Mouse (Mus musculus) hindbrain, embryonic 11.5 days (tissue): ENCODE data around the gene Bcl2. TPM values are rescaled to one million over a fixed set of nuclear protein-coding genes. Genes with fewer than 3 reads are reported as not detected.

Experiments used
- ATAC-seq: fragments of 200-750 bp; cut with Nextera tagmentation; 2 replicates; pipeline ENCODE4 v1.8.0; 2017; ENCODE audit warnings: mild to moderate bottlenecking, moderate TSS enrichment, moderate library complexity; ENCODE audit not compliant: low FRiP score
- DNase-seq: peaks from one replicate; pipeline ENCODE4 v3.0.0-alpha.2; 2015; ENCODE audit warnings: low spot score
- H3K27ac ChIP-seq: fragments of 300-500 bp; sonication (generic); 2 replicates; pipeline ENCODE4 v1.5.1; 2014; ENCODE audit warnings: mild to moderate bottlenecking, low read depth, low read length
- H3K27me3 ChIP-seq: fragments of 300-500 bp; sonication (generic); 2 replicates; pipeline ENCODE4 v1.6.1; 2014; ENCODE audit warnings: mild to moderate bottlenecking, low read length, moderate library complexity, mixed read lengths; ENCODE audit not compliant: control insufficient read depth, insufficient read depth
- H3K36me3 ChIP-seq: fragments of 300-500 bp; sonication (generic); 2 replicates; pipeline ENCODE4 v1.6.1; 2014; ENCODE audit warnings: mild to moderate bottlenecking, low read length, moderate library complexity, mixed read lengths; ENCODE audit not compliant: control insufficient read depth, insufficient read depth
- H3K4me1 ChIP-seq: fragments of 300-500 bp; sonication (generic); replicated peaks from 2 replicates; pipeline ENCODE4 v1.6.1; 2014; ENCODE audit warnings: low read length, mixed read lengths; ENCODE audit not compliant: control insufficient read depth, insufficient read depth
- H3K4me2 ChIP-seq: fragments of 300-500 bp; sonication (generic); replicated peaks from 2 replicates; pipeline ENCODE4 v1.6.1; 2014; ENCODE audit warnings: mild to moderate bottlenecking, low read depth, low read length
- H3K4me3 ChIP-seq: fragments of 300-500 bp; sonication (generic); 2 replicates; pipeline ENCODE4 v1.5.1; 2014; ENCODE audit warnings: low read depth, low read length
- H3K9ac ChIP-seq: fragments of 300-500 bp; sonication (generic); 2 replicates; pipeline ENCODE4 v1.6.1; 2014; ENCODE audit warnings: low read depth, low read length
- H3K9me3 ChIP-seq: fragments of 300-500 bp; sonication (generic); 2 replicates; pipeline ENCODE4 v1.6.1; 2016; ENCODE audit warnings: low read length; ENCODE audit not compliant: control insufficient read depth
- WGBS: fragments of 180-500 bp; shearing (Covaris S2); extraction: QIAGEN DNeasy Blood & Tissue Kit; methylation state at CpG from one replicate; pipeline ENCODE4 v1.1.7; 2014; 5-methylcytosine and 5-hydroxymethylcytosine counted together
- polyA plus RNA-seq: library from polyadenylated mRNA; unstranded; fragments of >200 nt; fragmentation: Nextera tagmentation; extraction: Ambion mirVana; gene quantifications from 2 replicates; pipeline ENCODE4 v1.2.1, GENCODE M21; 2014

Gene Bcl2
- polyA plus RNA-seq, 1 experiment from 2014 or later, result 6.9 TPM

DNA sequence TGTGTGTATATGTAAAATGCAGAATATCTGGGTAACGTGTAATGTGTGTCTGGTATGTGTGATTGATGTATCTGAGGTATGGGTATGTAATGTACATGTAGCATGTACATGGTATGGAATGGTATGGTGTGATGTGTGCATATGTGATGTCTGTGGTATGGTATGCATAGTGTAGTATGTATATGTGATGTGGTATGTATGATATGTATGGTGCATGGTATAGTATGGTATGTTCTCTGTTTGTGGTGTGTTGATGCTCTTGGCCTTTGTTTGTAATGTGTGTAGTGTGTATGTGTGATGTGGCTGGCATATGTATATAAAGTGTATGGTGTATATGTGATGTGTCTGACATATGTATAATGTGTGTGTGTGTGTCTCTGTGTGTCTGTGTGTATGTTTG lies 206.5 kb downstream of the Bcl2 start:
- 74% methylated on average over 1 of the region's 1 CpGs for whole genome bisulfite sequencing

DNA sequence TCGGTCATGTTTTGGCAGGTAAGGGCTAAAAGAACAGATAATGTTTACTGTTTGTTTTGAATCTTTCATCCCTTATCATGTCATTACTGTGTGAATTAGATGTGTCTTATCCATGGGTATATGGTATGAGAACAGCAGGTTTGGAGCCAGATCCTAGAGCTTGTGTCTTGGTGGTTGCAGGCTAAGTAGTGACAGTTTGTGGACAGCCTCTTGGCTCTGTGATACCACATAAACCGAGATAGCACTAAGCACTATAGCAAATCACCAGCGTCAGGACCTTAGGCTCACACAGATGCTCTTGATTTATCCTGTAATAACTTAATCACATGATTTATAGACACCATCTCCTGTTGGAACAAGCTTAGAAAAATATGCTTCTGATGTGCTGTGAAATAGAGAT lies 210.2 kb downstream of the Bcl2 start:
- Histone ChIP-seq H3K9me3 (no peaks in the 10 kb centered on the region), H3K4me3 (no peak overlapping the region), H3K27ac (no peak overlapping the region), H3K36me3 (no peaks in the 10 kb centered on the region), H3K4me2 (no peak overlapping the region), H3K4me1 (no peaks in the 10 kb centered on the region), H3K27me3 (no peaks in the 10 kb centered on the region), H3K9ac (no peak overlapping the region)
- 93% methylated on average over 3 of the region's 3 CpGs for WGBS
- DNase-seq, result no peak
- ATAC-seq, result no peak

More for the DNA sequence above, 206.5 kb downstream of the Bcl2 start:
- Histone ChIP-seq H3K27me3 (no peaks in the 10 kb centered on the region), H3K9me3 (no peaks in the 10 kb centered on the region), H3K4me2 (no peak overlapping the region), H3K36me3 (no peaks in the 10 kb centered on the region), H3K9ac (no peak overlapping the region), H3K27ac (no peak overlapping the region), H3K4me3 (no peak overlapping the region), H3K4me1 (no peaks in the 10 kb centered on the region)
- no peak; the same call in 1 of the 2 replicates for ATAC-seq
- no peak for DNase-seq

DNA sequence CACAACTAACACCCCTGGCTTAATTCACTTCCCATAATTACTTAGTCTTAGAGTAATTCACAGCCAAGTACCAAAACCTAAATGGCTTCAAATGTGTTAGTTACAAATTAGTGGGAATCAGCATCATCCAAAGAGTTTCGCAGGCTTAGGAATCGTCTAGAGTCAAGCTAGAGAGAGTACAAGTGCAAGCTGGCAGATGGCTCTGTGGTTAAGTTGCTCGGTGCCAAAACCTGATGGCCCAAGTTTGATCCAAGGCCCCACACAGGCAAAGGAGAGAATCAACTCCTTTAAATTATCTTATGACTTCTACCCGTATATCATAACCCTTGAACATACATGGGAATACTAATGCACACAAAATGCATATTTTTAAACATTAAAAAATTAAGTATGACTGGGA lies 210.7 kb downstream of the Bcl2 start:
- no peaks in the 10 kb centered on the region for H3K27me3 ChIP-seq
- H3K4me3 ChIP-seq, result no peak overlapping the region
- DNase-seq (no peak), ATAC-seq (no peak)
- H3K9me3 ChIP-seq, result no peaks in the 10 kb centered on the region
- no peak overlapping the region for H3K9ac ChIP-seq
- no peaks in the 10 kb centered on the region for H3K36me3 ChIP-seq
- H3K4me2 ChIP-seq, result no peak overlapping the region
- WGBS, result 94% methylated on average over 4 of the region's 4 CpGs
- no peaks in the 10 kb centered on the region for H3K4me1 ChIP-seq
- no peak overlapping the region for H3K27ac ChIP-seq

DNA sequence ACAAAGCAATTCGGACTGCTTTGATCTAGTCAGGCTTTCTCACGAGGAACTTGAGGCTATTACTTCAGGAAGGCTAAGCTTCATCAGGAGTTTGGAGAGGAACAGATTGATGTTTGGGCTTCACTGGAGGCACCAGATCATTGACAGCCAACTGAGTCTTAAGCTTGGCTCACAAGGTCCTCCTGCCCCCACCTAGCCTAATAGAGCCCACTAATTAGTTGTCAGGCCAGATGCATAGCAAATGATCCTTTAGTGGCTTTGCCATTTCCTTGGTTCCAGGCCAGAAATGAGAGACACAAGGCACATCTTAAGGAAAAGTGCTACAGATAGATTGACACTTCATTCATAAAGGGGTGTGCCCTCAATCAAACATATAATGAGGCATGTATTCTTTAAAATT lies 216.1 kb downstream of the Bcl2 start:
- Histone ChIP-seq H3K4me1 (no peaks in the 10 kb centered on the region), H3K36me3 (no peaks in the 10 kb centered on the region), H3K9me3 (no peaks in the 10 kb centered on the region), H3K9ac (no peak overlapping the region), H3K4me3 (no peak overlapping the region), H3K27ac (no peak overlapping the region), H3K27me3 (no peaks in the 10 kb centered on the region), H3K4me2 (no peak overlapping the region)
- 77% methylated on average over 2 of the region's 2 CpGs for WGBS
- no peak for ATAC-seq
- DNase-seq, result no peak

Other genes with a start within 250 kb of the Bcl2 start
- gene Kdsr, start 45.5 kb upstream of the Bcl2 start, polyA plus RNA-seq, result 9.8 and 10.3 TPM in 2 replicates
- gene Vps4b, start 82.5 kb upstream of the Bcl2 start, polyA plus RNA-seq, result 70.7 and 79.0 TPM in 2 replicates
- gene Serpinb5, start 146.9 kb upstream of the Bcl2 start, polyA plus RNA-seq, result 0.15 TPM in 1 of 2 replicates, not detected in the other
- not detected in 2 replicates for gene Serpinb12, start 220.2 kb upstream of the Bcl2 start, polyA plus RNA-seq